Mouse (Mus musculus): ENCODE measurements at regions not wholly inside any gene's neighbourhood (a gene's known extent, or its start where the extent isn't known, plus 50 kb on each side); places are given as distances from the start of the nearest gene placed in this dataset.

- no peak for DNase-seq
Observed at GRCm38 (mm10) chr3:14952169-14952729, 66.2 kb downstream of the Car2 start.

GRCm38 (mm10) chr3:14952951-14953350 is 66.9 kb downstream of the Car2 start:
- DNase-seq = no peak

GRCm38 (mm10) chr3:14957481-14957880 is 71.4 kb downstream of the Car2 start:
- DNase-seq = peak; percentile 55 to 75

GRCm38 (mm10) chr3:14958277-14958676 is 72.2 kb downstream of the Car2 start:
- no peak for DNase-seq

GRCm38 (mm10) chr3:14959586-14959985 is 73.5 kb downstream of the Car2 start:
- peak; percentile 29 to 53 for DNase-seq

GRCm38 (mm10) chr3:14964795-14965194 is 78.7 kb downstream of the Car2 start:
- DNase-seq = no peak

- DNase-seq = no peak
Observed at GRCm38 (mm10) chr3:14965438-14966044, 79.5 kb downstream of the Car2 start.

- DNase-seq = peak; percentile 49 to 67
Observed at GRCm38 (mm10) chr3:14967235-14967634, 81.2 kb downstream of the Car2 start.

GRCm38 (mm10) chr3:14968345-14968744 is 82.3 kb downstream of the Car2 start:
- DNase-seq = no peak

- no peak for DNase-seq
Observed at GRCm38 (mm10) chr3:14969698-14970097, 83.6 kb downstream of the Car2 start.

- DNase-seq = no peak
Observed at GRCm38 (mm10) chr3:14971647-14972046, 85.6 kb downstream of the Car2 start.

GRCm38 (mm10) chr3:14974758-14975157 is 88.7 kb downstream of the Car2 start:
- DNase-seq = no peak

- DNase-seq = no peak
Observed at GRCm38 (mm10) chr3:14975203-14975602, 89.1 kb downstream of the Car2 start.

GRCm38 (mm10) chr3:14979116-14979613 is 93.1 kb downstream of the Car2 start:
- no peak for DNase-seq

- no peak for DNase-seq
Observed at GRCm38 (mm10) chr3:14989635-14990034, 103.6 kb downstream of the Car2 start.

- no peak for DNase-seq
Observed at GRCm38 (mm10) chr3:14993936-14994335, 107.9 kb downstream of the Car2 start.

- DNase-seq = no peak
Observed at GRCm38 (mm10) chr3:14997241-14997640, 111.2 kb downstream of the Car2 start.

- DNase-seq = no peak
Observed at GRCm38 (mm10) chr3:14998521-14998920, 112.4 kb downstream of the Car2 start.

GRCm38 (mm10) chr3:14999411-14999810 is 113.3 kb downstream of the Car2 start:
- DNase-seq = no peak

GRCm38 (mm10) chr3:14999914-15000313 is 113.8 kb downstream of the Car2 start:
- DNase-seq = no peak

- DNase-seq = no peak
Observed at GRCm38 (mm10) chr3:15000657-15001056, 114.6 kb downstream of the Car2 start.

- DNase-seq = peak in 1 of 2 experiments; percentile 21
Observed at GRCm38 (mm10) chr3:15007821-15008220, 121.7 kb downstream of the Car2 start.

GRCm38 (mm10) chr3:15008501-15008900 is 122.4 kb downstream of the Car2 start:
- DNase-seq = no peak

- no peak for DNase-seq
Observed at GRCm38 (mm10) chr3:15009747-15010146, 123.7 kb downstream of the Car2 start.

- no peak for DNase-seq
Observed at GRCm38 (mm10) chr3:15016621-15017020, 130.5 kb downstream of the Car2 start.

All from kidney, postnatal 36 days (tissue).